Mouse (Mus musculus): ENCODE measurements around the gene Crtac1.

Gene Crtac1

GRCm38 (mm10) chr19:42237602-42238340, 193.8 kb downstream of the Crtac1 start:
- no peak for DNase-seq (ENCODE audit: low read depth)
